Mouse (Mus musculus) heart, adult 2 months (tissue): ENCODE results near the gene Mrgpre. TPM values are rescaled to one million over a fixed set of nuclear protein-coding genes. Genes with fewer than 3 reads are reported as not detected.
A peak's percentile ranks its signal among the peaks of the same experiment; 100 is the strongest.

ENCODE experiments used
- DNase-seq, 2 experiments: peaks; one replicate each; pipeline ENCODE4 v3.0.0; 2021
- H3K27ac ChIP-seq: fragments of 200-600 bp; 2 replicates; pipeline ENCODE4 v1.8.1; 2022
- H3K27me3 ChIP-seq: fragments of 200-500 bp; 2 replicates; pipeline ENCODE4 v1.6.1; 2012; ENCODE audit warnings: mild to moderate bottlenecking, low read length, inconsistent platforms, mixed read lengths; ENCODE audit not compliant: control insufficient read depth, insufficient read depth
- H3K36me3 ChIP-seq: fragments of 200-500 bp; 2 replicates; pipeline ENCODE4 v1.6.1; 2012; ENCODE audit warnings: low read length, inconsistent platforms; ENCODE audit not compliant: control insufficient read depth, insufficient read depth
- H3K4me1 ChIP-seq: fragments of 200-500 bp; 2 replicates; pipeline ENCODE4 v1.6.1; 2011; ENCODE audit warnings: low read length; ENCODE audit not compliant: control insufficient read depth, insufficient read depth
- H3K4me3 ChIP-seq: fragments of 200-600 bp; 2 replicates; pipeline ENCODE4 v1.8.1; 2022
- H3K79me2 ChIP-seq: fragments of 200-500 bp; replicated peaks from 2 replicates; pipeline ENCODE4 v1.6.1; 2012; ENCODE audit warnings: mild to moderate bottlenecking, inconsistent platforms, low read length, moderate library complexity, mixed read lengths; ENCODE audit not compliant: control insufficient read depth, insufficient read depth
- H3K9ac ChIP-seq: fragments of 200-500 bp; 2 replicates; pipeline ENCODE4 v1.6.1; 2012; ENCODE audit warnings: low read depth, mild to moderate bottlenecking, control low read depth, inconsistent platforms, low read length, mixed read lengths
- CTCF ChIP-seq: fragments of 200-600 bp; IDR thresholded peaks from 2 replicates; pipeline ENCODE4 v1.8.1; 2022; ENCODE audit warnings: antibody characterized with exemption, mild to moderate bottlenecking, moderate library complexity
- EP300 ChIP-seq: fragments of 200-500 bp; IDR thresholded peaks from 2 replicates; pipeline ENCODE4 v1.6.1; 2011; ENCODE audit warnings: low read depth, low read length, control low read depth; ENCODE audit not compliant: insufficient read depth
- POLR2A ChIP-seq: fragments of 200-500 bp; IDR thresholded peaks from 2 replicates; pipeline ENCODE4 v1.6.1; 2011; ENCODE audit warnings: mild to moderate bottlenecking, low read depth, low read length, control low read depth; ENCODE audit not compliant: insufficient read depth
- WGBS: fragments of 180-500 bp; shearing (Covaris S2); methylation state at CpG from one replicate; pipeline ENCODE4 v1.1.7; 2018; 5-methylcytosine and 5-hydroxymethylcytosine counted together
- intact Hi-C: fragments of 180-260 bp; cut with DNase I; formaldehyde crosslinking; loops from one replicate; pipeline ENCODE4 v1.15.1; 2025
- polyA plus RNA-seq: library from polyadenylated mRNA; depleted of rRNA; stranded (reverse); fragments of >200 nt; gene quantifications from 2 replicates; pipeline ENCODE4 v1.2.3, GENCODE M21; 2012
- total RNA-seq, 2 experiments: library from RNA; stranded (reverse); gene quantifications; 2 replicates each; pipeline ENCODE4 v1.2.3; 2021

The Mrgpre gene
- total and polyA plus RNA-seq, 3 experiments = 1.2 to 1.9 (median 1.3) TPM

DNA sequence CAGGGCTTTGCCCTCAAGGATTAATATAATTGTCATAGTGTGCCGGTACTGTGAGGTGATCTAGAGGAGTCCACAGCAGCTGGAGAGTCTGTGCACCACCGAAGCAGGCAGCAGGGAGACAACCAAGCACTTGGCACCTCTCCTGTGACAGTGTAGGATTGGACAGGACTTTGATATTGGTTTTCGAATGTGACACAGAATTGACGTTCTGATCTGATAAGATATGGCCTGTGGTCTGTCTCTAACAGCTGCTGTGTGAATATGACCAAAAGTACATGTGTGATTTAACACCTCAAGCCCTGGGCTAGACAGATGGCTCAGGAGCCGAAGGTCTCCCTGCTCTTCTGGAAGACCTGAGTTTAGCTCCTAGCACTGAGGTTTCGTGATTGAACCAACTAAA is 16.0 kb downstream of the Mrgpre start:
- Histone ChIP-seq H3K4me3 (no peak overlapping the region), H3K9ac (no peak overlapping the region), H3K36me3 (no peaks in the 10 kb centered on the region), H3K4me1 (no peaks in the 10 kb centered on the region), H3K27me3 (no peaks in the 10 kb centered on the region), H3K79me2 (no peaks in the 10 kb centered on the region), H3K27ac (no peak overlapping the region)
- TF ChIP-seq CTCF (no peak), POLR2A (no peak), EP300 (no peak)
- DNase-seq = no peak
- intact Hi-C loops = no loop called here
- 61% methylated on average over 6 of the region's 6 CpGs for WGBS

DNA sequence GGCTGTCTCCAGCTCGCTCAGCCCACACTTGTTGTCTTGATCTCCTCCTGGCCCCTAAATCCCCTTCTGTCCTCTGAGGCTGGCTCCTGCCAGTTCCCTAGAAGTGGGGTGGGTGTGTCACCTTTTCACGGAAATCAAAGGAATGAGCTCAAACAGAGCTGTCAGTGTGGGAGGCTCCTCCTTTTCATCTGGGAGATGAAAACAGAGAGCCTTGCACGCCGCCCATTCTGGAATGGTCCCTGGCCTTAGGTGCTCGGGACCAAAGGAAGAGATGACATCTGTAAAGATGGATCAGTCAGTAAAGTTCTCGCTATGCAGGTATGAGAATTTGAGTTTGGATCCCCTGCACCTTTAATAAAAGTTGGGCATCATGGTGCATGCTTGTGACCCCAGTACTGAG is 17.4 kb downstream of the Mrgpre start, which contains the start of gene Mrgprg:
TSS of gene Mrgprg (minus strand) at position 101 of the 400 bp plus-strand sequence.
- Histone ChIP-seq H3K36me3 (no peaks in the 10 kb centered on the region), H3K27ac (no peak within 1 kb of the TSS), H3K79me2 (no peaks in the 10 kb centered on the region), H3K9ac (no peak within 1 kb of the TSS), H3K27me3 (no peaks in the 10 kb centered on the region), H3K4me1 (no peaks in the 10 kb centered on the region), H3K4me3 (no peak within 1 kb of the TSS)
- intact Hi-C loops = no loop called here
- 43% methylated on average over 6 of the region's 6 CpGs for WGBS
- TF ChIP-seq CTCF = no peak
- TF ChIP-seq POLR2A = no peak
- TF ChIP-seq EP300 = no peak
- no peak for DNase-seq

DNA sequence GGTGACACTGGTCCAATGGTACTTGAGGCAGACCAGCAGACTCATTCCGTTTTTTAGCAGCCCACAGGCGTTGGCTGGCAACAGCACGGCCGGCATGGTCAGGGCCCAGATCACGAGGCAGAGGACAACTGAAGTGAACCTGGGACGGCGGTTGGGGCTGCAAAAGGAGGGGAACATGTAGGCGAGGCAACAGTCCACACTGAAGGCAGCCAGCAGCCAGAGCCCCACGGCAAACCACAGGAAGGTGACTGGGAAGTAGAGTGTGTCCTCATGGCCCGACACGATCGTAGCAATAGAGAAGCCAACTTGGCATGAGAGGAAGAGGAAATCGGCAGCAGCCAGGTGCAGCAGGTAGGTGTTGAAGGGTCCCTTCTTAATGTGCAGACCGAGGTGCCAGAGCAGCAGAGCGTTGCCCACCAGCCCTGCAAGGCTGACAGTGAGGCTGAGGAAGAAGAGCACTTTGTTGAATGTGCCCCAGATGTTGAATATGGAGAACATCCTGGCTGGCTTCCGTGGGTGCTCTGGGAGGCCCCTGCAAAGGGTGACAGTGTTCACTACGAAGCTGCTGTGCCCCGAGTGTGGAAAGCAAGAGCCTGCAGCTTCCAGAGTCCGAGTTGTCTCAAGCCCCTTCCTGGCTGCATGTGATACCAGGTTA is 19.3 kb downstream of the Mrgpre start:
- H3K79me2 ChIP-seq = no peaks in the 10 kb centered on the region

DNA sequence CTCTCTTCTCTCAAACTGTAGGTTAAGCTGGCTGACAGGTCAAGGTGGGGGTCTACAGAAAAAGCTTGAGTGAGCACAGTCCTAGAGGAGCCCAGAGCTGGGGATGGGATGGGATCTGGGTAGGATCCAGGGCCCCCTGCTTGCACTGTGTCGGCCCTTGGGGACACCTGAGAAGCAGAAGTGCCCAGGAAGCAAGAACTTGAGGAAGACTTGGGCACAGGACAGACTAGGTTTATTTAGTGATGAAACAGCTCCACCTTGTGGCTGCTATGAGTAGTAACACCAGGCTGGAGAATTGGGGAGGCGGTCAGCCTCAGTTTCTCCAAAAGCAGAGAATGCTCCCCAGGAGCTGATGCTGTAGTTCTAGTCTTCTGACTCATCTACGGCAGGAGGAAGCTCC is 20.5 kb downstream of the Mrgpre start:
- Histone ChIP-seq H3K36me3 (no peaks in the 10 kb centered on the region), H3K4me1 (no peaks in the 10 kb centered on the region), H3K4me3 (no peak overlapping the region), H3K9ac (no peak overlapping the region), H3K79me2 (no peaks in the 10 kb centered on the region), H3K27ac (no peak overlapping the region), H3K27me3 (no peaks in the 10 kb centered on the region)
- DNase-seq = no peak
- intact Hi-C loops = loop anchor here (1.0 to 5.0 kb wide), 2 partner anchors 57 to 181 kb away; no protein-coding TSS in a partner anchor
- TF ChIP-seq POLR2A = no peak
- peak; percentile 91 for TF ChIP-seq CTCF
- no peak for TF ChIP-seq EP300
- 11% methylated on average over 3 of the region's 3 CpGs for WGBS

More for the DNA sequence above, 19.3 kb downstream of the Mrgpre start:
- 57% methylated on average over 19 of the region's 19 CpGs for WGBS
- Histone ChIP-seq H3K9ac (no peak overlapping the region), H3K4me3 (no peak overlapping the region), H3K4me1 (no peaks in the 10 kb centered on the region), H3K27me3 (no peaks in the 10 kb centered on the region), H3K36me3 (no peaks in the 10 kb centered on the region), H3K27ac (no peak overlapping the region)
- DNase-seq = no peak
- no peak for TF ChIP-seq CTCF
- TF ChIP-seq POLR2A = no peak
- no peak for TF ChIP-seq EP300
- intact Hi-C loops = loop anchor here (1.0 to 5.0 kb wide), 2 partner anchors 59 to 183 kb away; no protein-coding TSS in a partner anchor

DNA sequence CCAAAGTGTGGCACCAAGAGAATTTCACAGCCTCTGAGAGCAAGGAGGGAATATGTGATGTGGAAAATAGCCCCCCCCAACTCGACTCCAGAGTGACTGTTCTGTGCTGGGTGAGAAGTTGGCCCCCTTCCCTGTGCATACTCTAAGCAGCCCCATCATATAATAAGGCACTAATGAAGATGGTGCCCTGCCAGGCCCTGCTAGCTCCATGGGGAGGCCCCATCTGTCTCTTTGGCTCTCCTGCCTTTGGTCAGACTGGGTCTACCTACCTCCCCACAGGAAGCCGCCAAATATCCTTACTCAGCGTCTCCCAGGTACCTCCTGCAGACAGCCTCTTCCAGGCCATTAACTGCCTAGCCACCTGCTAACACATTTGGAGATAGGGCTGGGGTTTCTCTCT is 25.3 kb downstream of the Mrgpre start:
- 64% methylated on average over 3 of the region's 3 CpGs for WGBS

DNA sequence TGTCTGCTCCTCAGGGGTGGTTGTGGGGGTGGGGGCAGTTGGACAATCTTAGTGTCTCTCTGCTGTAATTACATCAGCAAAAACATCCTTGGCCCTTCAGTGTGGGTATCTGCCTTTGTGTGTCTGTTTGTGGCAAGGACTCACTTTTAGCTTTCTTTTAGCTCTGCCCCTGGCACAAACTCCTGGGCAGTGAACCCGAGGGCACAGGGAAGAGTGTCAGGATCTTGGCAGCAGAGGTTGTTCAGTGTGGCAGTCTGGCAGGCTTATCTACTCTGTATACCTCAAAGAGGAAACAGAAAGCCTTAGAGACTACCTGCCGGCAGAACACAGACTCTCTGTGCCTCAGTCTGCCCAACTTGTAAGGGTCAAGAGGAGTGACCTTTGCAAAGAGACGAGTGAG is 26.6 kb downstream of the Mrgpre start:
- no peak for TF ChIP-seq CTCF
- TF ChIP-seq EP300 = no peak
- TF ChIP-seq POLR2A = no peak
- Histone ChIP-seq H3K27ac (no peak overlapping the region), H3K9ac (no peak overlapping the region), H3K79me2 (no peaks in the 10 kb centered on the region), H3K4me1 (no peaks in the 10 kb centered on the region), H3K27me3 (no peaks in the 10 kb centered on the region), H3K36me3 (no peaks in the 10 kb centered on the region), H3K4me3 (no peak overlapping the region)
- intact Hi-C loops = no loop called here
- WGBS = 45% methylated on average over 3 of the region's 3 CpGs
- DNase-seq = no peak

More for the DNA sequence above, 25.3 kb downstream of the Mrgpre start:
- Histone ChIP-seq H3K9ac (no peak overlapping the region), H3K79me2 (no peaks in the 10 kb centered on the region), H3K36me3 (no peaks in the 10 kb centered on the region), H3K27ac (no peak overlapping the region), H3K4me1 (no peaks in the 10 kb centered on the region), H3K27me3 (no peaks in the 10 kb centered on the region), H3K4me3 (no peak overlapping the region)
- no peak for DNase-seq
- TF ChIP-seq EP300 (no peak), CTCF (no peak), POLR2A (no peak)
- intact Hi-C loops = no loop called here
